Mouse (Mus musculus): ENCODE results near the gene Spaca9. TPM values are rescaled to one million over a fixed set of nuclear protein-coding genes. Genes with fewer than 3 reads are reported as not detected.

Spaca9 gene
- polyA plus RNA-seq (2012; rRNA removed; ENCODE audit: low replicate concordance), result 0.31 and 0.53 TPM in 2 replicates

GRCm38 (mm10) chr2:28699361-28700335 lies at the start of gene Spaca9, which contains the start of gene Ak8:
TSS of gene Spaca9 (minus strand) at chr2:28699727.
TSS of gene Ak8 (plus strand) at chr2:28700164.

Other genes with a start within 250 kb of the Spaca9 start
- not detected in 2 replicates for gene 1700007K13Rik, start 233.4 kb downstream of the Spaca9 start, polyA plus RNA-seq (2012; rRNA removed; ENCODE audit: low replicate concordance)
- 22.0 and 34.3 TPM in 2 replicates for gene Mrps2, start 231.7 kb downstream of the Spaca9 start, polyA plus RNA-seq (2012; rRNA removed; ENCODE audit: low replicate concordance)
- gene Gbgt1, start 202.8 kb downstream of the Spaca9 start, polyA plus RNA-seq (2012; rRNA removed; ENCODE audit: low replicate concordance), result 4.3 and 6.7 TPM in 2 replicates
- gene Gm10134, start 193.6 kb downstream of the Spaca9 start, polyA plus RNA-seq (2012; rRNA removed; ENCODE audit: low replicate concordance), result 1.2 TPM in 1 of 2 replicates, not detected in the other
- gene Ralgds, start 186.6 kb downstream of the Spaca9 start, polyA plus RNA-seq (2012; rRNA removed; ENCODE audit: low replicate concordance), result 68.4 and 69.2 TPM in 2 replicates
- gene Cel, start 136.3 kb downstream of the Spaca9 start, polyA plus RNA-seq (2012; rRNA removed; ENCODE audit: low replicate concordance), result 1.0 and 802 TPM in 2 replicates
- 10.1 and 11.8 TPM in 2 replicates for gene Gtf3c5, start 116.0 kb downstream of the Spaca9 start, polyA plus RNA-seq (2012; rRNA removed; ENCODE audit: low replicate concordance)
- gene Gfi1b, start 77.7 kb downstream of the Spaca9 start, polyA plus RNA-seq (2012; rRNA removed; ENCODE audit: low replicate concordance), result 0.82 and 1.2 TPM in 2 replicates
- gene Tsc1, start 58.5 kb downstream of the Spaca9 start, polyA plus RNA-seq (2012; rRNA removed; ENCODE audit: low replicate concordance), result 3.2 and 5.6 TPM in 2 replicates
- gene Ak8, start 437 bp upstream of the Spaca9 start, polyA plus RNA-seq (2012; rRNA removed; ENCODE audit: low replicate concordance), result 0.07 TPM in 1 of 2 replicates, not detected in the other
- gene Gtf3c4, start 140.6 kb upstream of the Spaca9 start, polyA plus RNA-seq (2012; rRNA removed; ENCODE audit: low replicate concordance), result 1.6 and 3.5 TPM in 2 replicates
- gene Ddx31, start 140.7 kb upstream of the Spaca9 start, polyA plus RNA-seq (2012; rRNA removed; ENCODE audit: low replicate concordance), result 0.76 and 1.4 TPM in 2 replicates
- not detected in 2 replicates for gene Barhl1, start 216.9 kb upstream of the Spaca9 start, polyA plus RNA-seq (2012; rRNA removed; ENCODE audit: low replicate concordance)